Mouse (Mus musculus): ENCODE results near the gene Ptprg.

Gene Ptprg

GRCm38 (mm10) chr14:11828086-11828485 lies 274.8 kb downstream of the Ptprg start:
- no peak for DNase-seq

GRCm38 (mm10) chr14:11833678-11834077 lies 280.3 kb downstream of the Ptprg start:
- no peak for DNase-seq

GRCm38 (mm10) chr14:11835706-11836445 lies 282.5 kb downstream of the Ptprg start:
- DNase-seq, result no peak

GRCm38 (mm10) chr14:11837714-11838113 lies 284.4 kb downstream of the Ptprg start:
- DNase-seq, result no peak

GRCm38 (mm10) chr14:11841621-11842020 lies 288.3 kb downstream of the Ptprg start:
- DNase-seq, result no peak

- DNase-seq, result no peak
These were observed 299.6 kb downstream of the Ptprg start for GRCm38 (mm10) chr14:11852896-11853295.

- DNase-seq, result no peak
These were observed 302.2 kb downstream of the Ptprg start for GRCm38 (mm10) chr14:11855499-11855898.

- DNase-seq, result peak; percentile 41
These were observed 304.7 kb downstream of the Ptprg start for GRCm38 (mm10) chr14:11857928-11858481.

- DNase-seq, result no peak
These were observed 310.0 kb downstream of the Ptprg start for GRCm38 (mm10) chr14:11863286-11863685.

- DNase-seq, result no peak
These were observed 311.5 kb downstream of the Ptprg start for GRCm38 (mm10) chr14:11864840-11865239.

GRCm38 (mm10) chr14:11865332-11865731 lies 312.0 kb downstream of the Ptprg start:
- peak; percentile 42 for DNase-seq

- DNase-seq, result no peak
These were observed 312.5 kb downstream of the Ptprg start for GRCm38 (mm10) chr14:11865872-11866271.

GRCm38 (mm10) chr14:11866416-11866815 lies 313.1 kb downstream of the Ptprg start:
- DNase-seq, result no peak

- no peak for DNase-seq
These were observed 315.3 kb downstream of the Ptprg start for GRCm38 (mm10) chr14:11868636-11869035.

GRCm38 (mm10) chr14:11871752-11872344 lies 318.5 kb downstream of the Ptprg start:
- DNase-seq, result peak; percentile 39

GRCm38 (mm10) chr14:11874266-11874665 lies 320.9 kb downstream of the Ptprg start:
- DNase-seq, result no peak

- no peak for DNase-seq
These were observed 321.9 kb downstream of the Ptprg start for GRCm38 (mm10) chr14:11874960-11875889.

GRCm38 (mm10) chr14:11881082-11881481 lies 327.8 kb downstream of the Ptprg start:
- no peak for DNase-seq

GRCm38 (mm10) chr14:11883142-11883921 lies 330.0 kb downstream of the Ptprg start:
- DNase-seq, result peak; percentile 39

- DNase-seq, result no peak
These were observed 330.7 kb downstream of the Ptprg start for GRCm38 (mm10) chr14:11883995-11884394.

- no peak for DNase-seq
These were observed 333.1 kb downstream of the Ptprg start for GRCm38 (mm10) chr14:11886417-11886816.

- no peak for DNase-seq
These were observed 337.6 kb downstream of the Ptprg start for GRCm38 (mm10) chr14:11890890-11891289.

Measured in embryo, embryonic 11 days (tissue).